Mouse (Mus musculus): ENCODE measurements around the gene Pcdh10. TPM values are rescaled to one million over a fixed set of nuclear protein-coding genes. Genes with fewer than 3 reads are reported as not detected.

The Pcdh10 gene
- not detected for polyA plus RNA-seq (2014; fragmentation: Illumina TruSeq; extraction: RNeasy Lipid Tissue Mini Kit (QIAGEN cat#74804); ENCODE audit: insufficient read depth, low read depth, low replicate concordance)

GRCm38 (mm10) chr3:45378145-45378544 lies at the start of gene Pcdh10:
Pcdh10 (plus strand) TSS chr3:45378398.

